Mouse (Mus musculus): Measurements from ENCODE around the gene Gm20683. TPM values are rescaled to one million over a fixed set of nuclear protein-coding genes. Genes with fewer than 3 reads are reported as not detected.

Gene Gm20683
- polyA plus RNA-seq, 1 experiment from 2014 or later = 2.9 TPM

- H3K27ac ChIP-seq (ENCODE audit: low read depth, low read length) = no peak overlapping the region
- peaks cover 65% of the 10 kb centered on the region for H3K4me1 ChIP-seq (ENCODE audit: control insufficient read depth, insufficient read depth, low read length)
- H3K9ac ChIP-seq (ENCODE audit: low read length) = peak overlapping the region; percentile 89; the same call in 1 of the 2 replicates
Measured at GRCm38 (mm10) chr17:25834595-25835222, 6.9 kb downstream of the Gm20683 start.

GRCm38 (mm10) chr17:25833961-25834594, 7.5 kb downstream of the Gm20683 start:
- peak overlapping the region; percentile 94 for H3K27ac ChIP-seq (ENCODE audit: low read depth, low read length)
- no peaks in the 10 kb centered on the region for H3K9me3 ChIP-seq (ENCODE audit: control insufficient read depth, low read length)
- H3K27me3 ChIP-seq (ENCODE audit: control insufficient read depth, insufficient read depth, low read length) = no peaks in the 10 kb centered on the region
- H3K9ac ChIP-seq (ENCODE audit: low read length) = peak overlapping the region; percentile 89
- H3K4me2 ChIP-seq (ENCODE audit: low read depth) = peak overlapping the region; percentile 96
- ATAC-seq (ENCODE audit: insufficient read depth, low FRiP score, low TSS enrichment) (no peak), DNase-seq (ENCODE audit: low spot score) (no peak)
- peaks cover 69% of the 10 kb centered on the region for H3K4me1 ChIP-seq (ENCODE audit: control insufficient read depth, insufficient read depth, low read length)
- WGBS = 50% methylated on average over 6 of the region's 6 CpGs
- H3K36me3 ChIP-seq (ENCODE audit: control insufficient read depth, insufficient read depth, low read length) = peaks cover 22% of the 10 kb centered on the region
- peak overlapping the region; percentile 85 for H3K4me3 ChIP-seq (ENCODE audit: low read depth, low read length)

More at GRCm38 (mm10) chr17:25834595-25835222, 6.9 kb downstream of the Gm20683 start:
- no peaks in the 10 kb centered on the region for H3K9me3 ChIP-seq (ENCODE audit: control insufficient read depth, low read length)
- peak overlapping the region; percentile 85 for H3K4me3 ChIP-seq (ENCODE audit: low read depth, low read length)
- no peak for ATAC-seq (ENCODE audit: insufficient read depth, low FRiP score, low TSS enrichment)
- H3K36me3 ChIP-seq (ENCODE audit: control insufficient read depth, insufficient read depth, low read length) = peaks cover 27% of the 10 kb centered on the region
- WGBS = 93% methylated on average over 12 of the region's 12 CpGs
- no peak for DNase-seq (ENCODE audit: low spot score)
- H3K27me3 ChIP-seq (ENCODE audit: control insufficient read depth, insufficient read depth, low read length) = no peaks in the 10 kb centered on the region
- H3K4me2 ChIP-seq (ENCODE audit: low read depth) = peak overlapping the region; percentile 96

GRCm38 (mm10) chr17:25833291-25833663, 8.3 kb downstream of the Gm20683 start, which contains the start of gene Stub1:
Stub1 (minus strand) TSS chr17:25833404.
- H3K4me3 ChIP-seq (ENCODE audit: low read depth, low read length) = peak within 1 kb of the TSS; percentile 85
- no peaks in the 10 kb centered on the region for H3K9me3 ChIP-seq (ENCODE audit: control insufficient read depth, low read length)
- H3K4me1 ChIP-seq (ENCODE audit: control insufficient read depth, insufficient read depth, low read length) = peaks cover 71% of the 10 kb centered on the region
- H3K27me3 ChIP-seq (ENCODE audit: control insufficient read depth, insufficient read depth, low read length) = no peaks in the 10 kb centered on the region
- H3K27ac ChIP-seq (ENCODE audit: low read depth, low read length) = peak within 1 kb of the TSS; percentile 94
- H3K4me2 ChIP-seq (ENCODE audit: low read depth) = peak within 1 kb of the TSS; percentile 96
- ATAC-seq (ENCODE audit: insufficient read depth, low FRiP score, low TSS enrichment) (peak; percentile 58), DNase-seq (ENCODE audit: low spot score) (no peak)
- under 1% methylated on average over 24 of the region's 24 CpGs for WGBS
- peak within 1 kb of the TSS; percentile 89 for H3K9ac ChIP-seq (ENCODE audit: low read length)
- H3K36me3 ChIP-seq (ENCODE audit: control insufficient read depth, insufficient read depth, low read length) = peaks cover 19% of the 10 kb centered on the region

GRCm38 (mm10) chr17:25832436-25833290, 8.9 kb downstream of the Gm20683 start:
- Histone ChIP-seq H3K27me3 (ENCODE audit: control insufficient read depth, insufficient read depth, low read length) (no peaks in the 10 kb centered on the region), H3K9ac (ENCODE audit: low read length) (peak overlapping the region; percentile 89), H3K36me3 (ENCODE audit: control insufficient read depth, insufficient read depth, low read length) (peaks cover 19% of the 10 kb centered on the region), H3K27ac (ENCODE audit: low read depth, low read length) (peak overlapping the region; percentile 94), H3K4me2 (ENCODE audit: low read depth) (peak overlapping the region; percentile 96), H3K4me3 (ENCODE audit: low read depth, low read length) (peak overlapping the region; percentile 85), H3K9me3 (ENCODE audit: control insufficient read depth, low read length) (no peaks in the 10 kb centered on the region), H3K4me1 (ENCODE audit: control insufficient read depth, insufficient read depth, low read length) (peaks cover 66% of the 10 kb centered on the region)
- WGBS = under 1% methylated on average over 64 of the region's 77 CpGs
- DNase-seq (ENCODE audit: low spot score) = peak; percentile 100
- ATAC-seq (ENCODE audit: insufficient read depth, low FRiP score, low TSS enrichment) = peak; percentile 86

- peak overlapping the region; percentile 85 for H3K4me3 ChIP-seq (ENCODE audit: low read depth, low read length)
- ATAC-seq (ENCODE audit: insufficient read depth, low FRiP score, low TSS enrichment) = no peak
- WGBS = 66% methylated on average over 21 of the region's 21 CpGs
- peaks cover 19% of the 10 kb centered on the region for H3K36me3 ChIP-seq (ENCODE audit: control insufficient read depth, insufficient read depth, low read length)
- peaks cover 60% of the 10 kb centered on the region for H3K4me1 ChIP-seq (ENCODE audit: control insufficient read depth, insufficient read depth, low read length)
- H3K27ac ChIP-seq (ENCODE audit: low read depth, low read length) = no peak overlapping the region
- H3K9ac ChIP-seq (ENCODE audit: low read length) = peak overlapping the region; percentile 89
- peak overlapping the region; percentile 96 for H3K4me2 ChIP-seq (ENCODE audit: low read depth)
- no peaks in the 10 kb centered on the region for H3K9me3 ChIP-seq (ENCODE audit: control insufficient read depth, low read length)
- no peak for DNase-seq (ENCODE audit: low spot score)
- no peaks in the 10 kb centered on the region for H3K27me3 ChIP-seq (ENCODE audit: control insufficient read depth, insufficient read depth, low read length)
Measured at GRCm38 (mm10) chr17:25831451-25832281, 9.9 kb downstream of the Gm20683 start.

- Histone ChIP-seq H3K4me1 (ENCODE audit: control insufficient read depth, insufficient read depth, low read length) (peaks cover 55% of the 10 kb centered on the region), H3K27me3 (ENCODE audit: control insufficient read depth, insufficient read depth, low read length) (no peaks in the 10 kb centered on the region), H3K4me2 (ENCODE audit: low read depth) (peak overlapping the region; percentile 96), H3K4me3 (ENCODE audit: low read depth, low read length) (peak overlapping the region; percentile 85), H3K27ac (ENCODE audit: low read depth, low read length) (no peak overlapping the region), H3K9me3 (ENCODE audit: control insufficient read depth, low read length) (no peaks in the 10 kb centered on the region), H3K36me3 (ENCODE audit: control insufficient read depth, insufficient read depth, low read length) (peaks cover 19% of the 10 kb centered on the region), H3K9ac (ENCODE audit: low read length) (no peak overlapping the region)
- WGBS = 85% methylated on average over 14 of the region's 14 CpGs
- ATAC-seq (ENCODE audit: insufficient read depth, low FRiP score, low TSS enrichment) (no peak), DNase-seq (ENCODE audit: low spot score) (no peak)
Measured at GRCm38 (mm10) chr17:25830806-25831431, 10.6 kb downstream of the Gm20683 start.

GRCm38 (mm10) chr17:25830200-25830753, 11.3 kb downstream of the Gm20683 start:
- 87% methylated on average over 4 of the region's 4 CpGs for WGBS
- DNase-seq (ENCODE audit: low spot score) (no peak), ATAC-seq (ENCODE audit: insufficient read depth, low FRiP score, low TSS enrichment) (no peak)
- Histone ChIP-seq H3K4me3 (ENCODE audit: low read depth, low read length) (peak overlapping the region; percentile 46), H3K36me3 (ENCODE audit: control insufficient read depth, insufficient read depth, low read length) (peaks cover 19% of the 10 kb centered on the region), H3K4me2 (ENCODE audit: low read depth) (peak overlapping the region; percentile 82), H3K9me3 (ENCODE audit: control insufficient read depth, low read length) (no peaks in the 10 kb centered on the region), H3K4me1 (ENCODE audit: control insufficient read depth, insufficient read depth, low read length) (peaks cover 55% of the 10 kb centered on the region), H3K27ac (ENCODE audit: low read depth, low read length) (no peak overlapping the region), H3K9ac (ENCODE audit: low read length) (no peak overlapping the region), H3K27me3 (ENCODE audit: control insufficient read depth, insufficient read depth, low read length) (no peaks in the 10 kb centered on the region)
